Mouse (Mus musculus): ENCODE measurements around the gene 1700025G04Rik.

DNA sequence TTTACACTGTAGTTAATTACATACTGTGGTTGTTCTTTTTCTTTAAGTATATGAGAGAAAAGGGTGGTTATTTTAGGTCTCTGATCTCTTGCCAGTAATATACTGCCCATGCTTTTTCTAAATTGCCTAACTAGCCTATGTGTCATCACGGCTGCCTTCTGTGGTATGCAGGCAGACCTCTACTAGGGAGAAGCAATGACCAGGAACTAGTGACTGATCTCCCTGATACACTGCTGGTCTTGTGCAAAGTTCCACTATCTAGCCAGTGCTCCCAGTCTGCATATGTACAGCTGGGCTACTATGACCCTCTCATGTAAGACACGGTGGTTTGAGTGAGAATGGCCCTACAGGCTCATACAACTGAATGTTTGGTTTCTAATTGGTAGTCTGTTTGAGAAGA, 16.2 kb upstream of the 1700025G04Rik start:
- TF ChIP-seq CTCF (IDR thresholded peaks at IDR 0.05; ENCODE audit: low read depth, low read length) (no peak), POLR2A (IDR thresholded peaks at IDR 0.05; ENCODE audit: extremely low read depth, insufficient read depth, low read length) (no peak)

Measured in liver, adult 2 months (tissue).